Mouse (Mus musculus): Measurements from ENCODE around the gene Cdh12. TPM values are rescaled to one million over a fixed set of nuclear protein-coding genes. Genes with fewer than 3 reads are reported as not detected.
"Not testable (repeated sequence)": the region's sequence is repeated elsewhere in the genome, so short reads cannot be mapped to it uniquely, and the experiment has no call there.

Cdh12 gene
- 10 to 100 TPM; 42.4 to 46.7 TPM for total RNA-seq (2021)

- intact Hi-C loops (cut with DNase I) = no loop called here
- peak; percentile 56 to 58 for DNase-seq (ENCODE audit: low spot score in 2 of 2)
These were observed at the start of gene Cdh12 for GRCm38 (mm10) chr15:20448861-20449663. Gene Cdh12 (plus strand): TSS chr15:20449265.

GRCm38 (mm10) chr15:20403596-20403995, 45.5 kb upstream of the Cdh12 start:
- intact Hi-C loops (cut with DNase I) = loop anchor here (10.0 kb wide), 2 partner anchors 269 to 929 kb away; no protein-coding TSS in a partner anchor
- DNase-seq (ENCODE audit: low spot score in 2 of 2) = no peak

GRCm38 (mm10) chr15:20413397-20413796, 35.7 kb upstream of the Cdh12 start:
- no peak for DNase-seq (ENCODE audit: low spot score in 2 of 2)

GRCm38 (mm10) chr15:20436356-20436755, 12.7 kb upstream of the Cdh12 start:
- DNase-seq (ENCODE audit: low spot score in 2 of 2) = no peak
- intact Hi-C loops (cut with DNase I) = no loop called here

More at GRCm38 (mm10) chr15:20413397-20413796, 35.7 kb upstream of the Cdh12 start:
- intact Hi-C loops (cut with DNase I) = no loop called here

- intact Hi-C loops (cut with DNase I) = no loop called here
These were observed 1.5 kb downstream of the Cdh12 start for GRCm38 (mm10) chr15:20450558-20450957.

GRCm38 (mm10) chr15:20458508-20458907, 9.4 kb downstream of the Cdh12 start:
- intact Hi-C loops (cut with DNase I) = no loop called here
- no peak for DNase-seq (ENCODE audit: low spot score in 2 of 2)

More at GRCm38 (mm10) chr15:20450558-20450957, 1.5 kb downstream of the Cdh12 start:
- no peak for DNase-seq (ENCODE audit: low spot score in 2 of 2)

GRCm38 (mm10) chr15:20462500-20462899, 13.4 kb downstream of the Cdh12 start:
- no peak for DNase-seq (ENCODE audit: low spot score in 2 of 2)
- intact Hi-C loops (cut with DNase I) = no loop called here

GRCm38 (mm10) chr15:20463601-20464000, 14.5 kb downstream of the Cdh12 start:
- intact Hi-C loops (cut with DNase I) = no loop called here
- DNase-seq (ENCODE audit: low spot score in 2 of 2) = no peak

GRCm38 (mm10) chr15:20550979-20551378, 101.9 kb downstream of the Cdh12 start:
- no peak for DNase-seq (ENCODE audit: low spot score in 2 of 2)
- intact Hi-C loops (cut with DNase I) = no loop called here

GRCm38 (mm10) chr15:20571012-20571411, 121.9 kb downstream of the Cdh12 start:
- intact Hi-C loops (cut with DNase I) = no loop called here
- DNase-seq (ENCODE audit: low spot score in 2 of 2) = no peak

GRCm38 (mm10) chr15:20582567-20583075, 133.6 kb downstream of the Cdh12 start:
- intact Hi-C loops (cut with DNase I) = no loop called here

GRCm38 (mm10) chr15:20591599-20591998, 142.5 kb downstream of the Cdh12 start:
- intact Hi-C loops (cut with DNase I) = no loop called here
- no peak for DNase-seq (ENCODE audit: low spot score in 2 of 2)

More at GRCm38 (mm10) chr15:20582567-20583075, 133.6 kb downstream of the Cdh12 start:
- no peak for DNase-seq (ENCODE audit: low spot score in 2 of 2)

- intact Hi-C loops (cut with DNase I); DNase-seq (ENCODE audit: low spot score in 2 of 2): not testable (repeated sequence)
These were observed 156.7 kb downstream of the Cdh12 start for GRCm38 (mm10) chr15:20605751-20606150.

- intact Hi-C loops (cut with DNase I) = no loop called here
- DNase-seq (ENCODE audit: low spot score in 2 of 2) = no peak
These were observed 185.5 kb downstream of the Cdh12 start for GRCm38 (mm10) chr15:20634593-20634992.

- DNase-seq (ENCODE audit: low spot score in 2 of 2) = no peak
- intact Hi-C loops (cut with DNase I) = no loop called here
These were observed 190.1 kb downstream of the Cdh12 start for GRCm38 (mm10) chr15:20639155-20639554.

- DNase-seq (ENCODE audit: low spot score in 2 of 2) = no peak
- intact Hi-C loops (cut with DNase I) = no loop called here
These were observed 193.9 kb downstream of the Cdh12 start for GRCm38 (mm10) chr15:20642905-20643414.

GRCm38 (mm10) chr15:20660221-20660620, 211.2 kb downstream of the Cdh12 start:
- no peak for DNase-seq (ENCODE audit: low spot score in 2 of 2)
- intact Hi-C loops (cut with DNase I) = no loop called here

GRCm38 (mm10) chr15:20666650-20667049, 217.6 kb downstream of the Cdh12 start, which contains the start of gene Acot10:
Gene Acot10 (minus strand): TSS chr15:20666750.
- intact Hi-C loops (cut with DNase I) = no loop called here

GRCm38 (mm10) chr15:20667350-20667749, 218.3 kb downstream of the Cdh12 start:
- intact Hi-C loops (cut with DNase I) = no loop called here

More at GRCm38 (mm10) chr15:20666650-20667049, 217.6 kb downstream of the Cdh12 start, which contains the start of gene Acot10:
- no peak for DNase-seq (ENCODE audit: low spot score in 2 of 2)

GRCm38 (mm10) chr15:20667989-20668388, 218.9 kb downstream of the Cdh12 start:
- intact Hi-C loops (cut with DNase I) = no loop called here
- DNase-seq (ENCODE audit: low spot score in 2 of 2) = no peak

More at GRCm38 (mm10) chr15:20667350-20667749, 218.3 kb downstream of the Cdh12 start:
- DNase-seq (ENCODE audit: low spot score in 2 of 2) = no peak

- DNase-seq (ENCODE audit: low spot score in 2 of 2); intact Hi-C loops (cut with DNase I): not testable (repeated sequence)
These were observed 220.4 kb downstream of the Cdh12 start for GRCm38 (mm10) chr15:20669507-20669906.
